Mouse (Mus musculus) liver, embryonic 16.5 days (tissue): ENCODE measurements around the gene Hsd17b2. TPM values are rescaled to one million over a fixed set of nuclear protein-coding genes. Genes with fewer than 3 reads are reported as not detected.

Experiments
- ATAC-seq: fragments of 200-750 bp; cut with Nextera tagmentation; 2 replicates; pipeline ENCODE4 v1.8.0; 2017; ENCODE audit warnings: low read depth, mild to moderate bottlenecking, moderate number of reproducible peaks, moderate library complexity
- H3K27ac ChIP-seq: fragments of 300-500 bp; sonication (generic); 2 replicates; pipeline ENCODE4 v1.5.1; 2014; ENCODE audit warnings: mild to moderate bottlenecking, low read length
- H3K27me3 ChIP-seq: fragments of 300-500 bp; sonication (generic); 2 replicates; pipeline ENCODE4 v1.6.1; 2014; ENCODE audit warnings: low read depth, low read length, mixed read lengths; ENCODE audit not compliant: control insufficient read depth, insufficient read depth
- H3K36me3 ChIP-seq: fragments of 300-500 bp; sonication (generic); 2 replicates; pipeline ENCODE4 v1.6.1; 2014; ENCODE audit warnings: mild to moderate bottlenecking; ENCODE audit not compliant: control insufficient read depth, insufficient read depth
- H3K4me1 ChIP-seq: fragments of 300-500 bp; sonication (generic); 2 replicates; pipeline ENCODE4 v1.6.1; 2014; ENCODE audit warnings: low read depth, low read length, mixed read lengths; ENCODE audit not compliant: control insufficient read depth
- H3K4me2 ChIP-seq: fragments of 300-500 bp; sonication (generic); 2 replicates; pipeline ENCODE4 v1.6.1; 2014; ENCODE audit warnings: low read depth, low read length, mixed read lengths
- H3K4me3 ChIP-seq: fragments of 300-500 bp; sonication (generic); 2 replicates; pipeline ENCODE4 v1.5.1; 2014; ENCODE audit warnings: low read depth, mild to moderate bottlenecking, low read length
- H3K9ac ChIP-seq: fragments of 300-500 bp; sonication (generic); 2 replicates; pipeline ENCODE4 v1.6.1; 2014; ENCODE audit warnings: low read depth, low read length
- H3K9me3 ChIP-seq: fragments of 300-500 bp; sonication (generic); replicated peaks from 2 replicates; pipeline ENCODE4 v1.6.1; 2016; ENCODE audit warnings: low read length; ENCODE audit not compliant: control insufficient read depth
- WGBS: fragments of 180-500 bp; shearing (Covaris S2); extraction: QIAGEN DNeasy Blood & Tissue Kit; methylation state at CpG from one replicate; pipeline ENCODE4 v1.1.7; 2014; ENCODE audit not compliant: insufficient replicate concordance; 5-methylcytosine and 5-hydroxymethylcytosine counted together
- polyA plus RNA-seq: library from polyadenylated mRNA; unstranded; fragments of >200 nt; fragmentation: Nextera tagmentation; extraction: Ambion mirVana; gene quantifications from 2 replicates; pipeline ENCODE4 v1.2.1, GENCODE M21; 2015

Gene Hsd17b2
- polyA plus RNA-seq, 1 experiment from 2014 or later, result 90.2 TPM

GRCm38 (mm10) chr8:117747886-117748730 is 46.4 kb downstream of the Hsd17b2 start:
- Histone ChIP-seq H3K9me3 (no peaks in the 10 kb centered on the region), H3K9ac (no peak overlapping the region), H3K4me1 (peaks cover 3% of the 10 kb centered on the region; the same call in 1 of the 2 replicates), H3K27me3 (no peaks in the 10 kb centered on the region), H3K27ac (no peak overlapping the region), H3K36me3 (no peaks in the 10 kb centered on the region), H3K4me2 (no peak overlapping the region), H3K4me3 (no peak overlapping the region)
- WGBS, result 52% methylated on average over 8 of the region's 9 CpGs
- no peak; the same call in 1 of the 2 replicates for ATAC-seq

GRCm38 (mm10) chr8:117749436-117749835 is 47.7 kb downstream of the Hsd17b2 start:
- Histone ChIP-seq H3K4me1 (peaks cover 3% of the 10 kb centered on the region; the same call in 1 of the 2 replicates), H3K27me3 (no peaks in the 10 kb centered on the region), H3K9me3 (no peaks in the 10 kb centered on the region), H3K36me3 (no peaks in the 10 kb centered on the region), H3K27ac (no peak overlapping the region), H3K4me2 (no peak overlapping the region), H3K4me3 (no peak overlapping the region), H3K9ac (no peak overlapping the region)
- no peak for ATAC-seq
- 58% methylated on average over 2 of the region's 2 CpGs for WGBS

GRCm38 (mm10) chr8:117757900-117758299 is 56.2 kb downstream of the Hsd17b2 start:
- Histone ChIP-seq H3K27ac (no peak overlapping the region), H3K9ac (no peak overlapping the region), H3K4me1 (no peaks in the 10 kb centered on the region; the same call in 1 of the 2 replicates), H3K36me3 (no peaks in the 10 kb centered on the region), H3K9me3 (no peaks in the 10 kb centered on the region; the same call in 1 of the 2 replicates), H3K4me2 (no peak overlapping the region), H3K27me3 (no peaks in the 10 kb centered on the region), H3K4me3 (no peak overlapping the region)
- ATAC-seq, result no peak
- WGBS, result 62% methylated on average over 11 of the region's 11 CpGs

GRCm38 (mm10) chr8:117762776-117763175 is 61.1 kb downstream of the Hsd17b2 start:
- Histone ChIP-seq H3K4me2 (peak overlapping the region; percentile 9; the same call in 1 of the 2 replicates), H3K36me3 (no peaks in the 10 kb centered on the region), H3K4me1 (peaks cover 4% of the 10 kb centered on the region), H3K27me3 (no peaks in the 10 kb centered on the region), H3K9me3 (no peaks in the 10 kb centered on the region; the same call in 1 of the 2 replicates), H3K27ac (no peak overlapping the region), H3K4me3 (no peak overlapping the region), H3K9ac (no peak overlapping the region)
- peak; percentile 62 for ATAC-seq
- 60% methylated on average over 6 of the region's 6 CpGs for WGBS

GRCm38 (mm10) chr8:117764625-117765024 is 62.9 kb downstream of the Hsd17b2 start:
- no peak for ATAC-seq
- peaks cover 4% of the 10 kb centered on the region for H3K4me1 ChIP-seq
- H3K27me3 ChIP-seq, result no peaks in the 10 kb centered on the region
- H3K4me2 ChIP-seq, result no peak overlapping the region
- H3K4me3 ChIP-seq, result no peak overlapping the region
- H3K27ac ChIP-seq, result no peak overlapping the region
- no peaks in the 10 kb centered on the region; the same call in 1 of the 2 replicates for H3K9me3 ChIP-seq
- no peaks in the 10 kb centered on the region for H3K36me3 ChIP-seq
- WGBS, result 64% methylated on average over 4 of the region's 4 CpGs
- H3K9ac ChIP-seq, result no peak overlapping the region

GRCm38 (mm10) chr8:117765947-117766346 is 64.2 kb downstream of the Hsd17b2 start:
- H3K9ac ChIP-seq, result no peak overlapping the region
- H3K4me3 ChIP-seq, result no peak overlapping the region
- H3K9me3 ChIP-seq, result no peaks in the 10 kb centered on the region
- WGBS, result 26% methylated on average over 5 of the region's 5 CpGs
- H3K27ac ChIP-seq, result peak overlapping the region; percentile 37; the same call in 1 of the 2 replicates
- no peaks in the 10 kb centered on the region for H3K36me3 ChIP-seq
- ATAC-seq, result peak; percentile 81
- no peaks in the 10 kb centered on the region for H3K27me3 ChIP-seq
- H3K4me1 ChIP-seq, result peaks cover 6% of the 10 kb centered on the region
- no peak overlapping the region for H3K4me2 ChIP-seq

GRCm38 (mm10) chr8:117768971-117769370 is 67.3 kb downstream of the Hsd17b2 start:
- Histone ChIP-seq H3K4me3 (no peak overlapping the region), H3K36me3 (no peaks in the 10 kb centered on the region), H3K9me3 (no peaks in the 10 kb centered on the region), H3K27me3 (no peaks in the 10 kb centered on the region), H3K9ac (no peak overlapping the region), H3K4me1 (peaks cover 20% of the 10 kb centered on the region), H3K27ac (no peak overlapping the region), H3K4me2 (no peak overlapping the region)
- no peak for ATAC-seq
- 69% methylated on average over 7 of the region's 7 CpGs for WGBS

- Histone ChIP-seq H3K4me3 (no peak overlapping the region), H3K27ac (peak overlapping the region; percentile 78), H3K9ac (no peak overlapping the region), H3K4me1 (peaks cover 16% of the 10 kb centered on the region), H3K4me2 (peak overlapping the region; percentile 44), H3K27me3 (no peaks in the 10 kb centered on the region), H3K36me3 (no peaks in the 10 kb centered on the region), H3K9me3 (no peaks in the 10 kb centered on the region)
- ATAC-seq, result peak; percentile 88
- WGBS, result 36% methylated on average over 9 of the region's 9 CpGs
Observed at GRCm38 (mm10) chr8:117771115-117771836, 69.6 kb downstream of the Hsd17b2 start.
